Mouse (Mus musculus): ENCODE results near the gene Gdf15.

DNA sequence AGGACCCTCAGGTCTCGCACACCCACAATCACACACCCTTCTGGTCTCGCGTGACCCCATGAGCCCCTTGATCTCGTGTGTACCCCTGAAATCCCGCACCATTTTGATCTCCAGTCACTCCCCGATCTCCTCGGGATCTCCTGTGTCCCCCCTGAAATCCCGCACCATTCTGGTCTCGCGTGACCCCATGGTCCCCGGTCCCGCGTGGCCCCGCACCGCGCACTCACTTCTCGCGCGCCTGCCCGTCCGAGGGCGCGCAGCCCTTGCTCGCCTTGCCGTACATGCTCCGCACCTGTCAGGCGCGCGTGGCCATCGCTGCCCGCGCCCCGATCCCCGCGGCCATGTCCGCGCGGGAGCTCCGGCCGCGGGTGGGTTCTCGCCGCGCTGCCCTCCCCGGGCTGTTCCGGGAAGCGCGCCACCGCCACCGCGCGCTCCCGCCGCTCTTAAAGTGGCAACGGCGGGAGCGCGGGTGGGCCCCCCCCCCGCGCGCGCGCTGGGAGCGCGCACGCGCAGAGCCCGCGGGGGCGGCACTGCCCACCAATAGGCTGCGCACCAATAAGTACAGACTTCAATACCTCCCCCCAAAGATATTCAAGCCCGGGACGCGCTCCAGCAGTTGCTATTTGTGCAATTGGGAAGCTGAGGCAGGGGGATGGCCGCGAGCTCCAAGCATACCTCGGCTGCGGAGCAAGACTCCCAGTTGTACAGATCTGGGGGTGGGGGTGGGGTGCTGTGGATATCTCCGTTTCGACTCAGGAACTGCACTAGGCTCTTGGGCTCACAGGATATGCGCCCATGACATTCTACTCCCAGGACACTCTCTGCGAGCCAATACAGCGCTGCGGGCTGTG, 24.1 kb downstream of the Gdf15 start:
- no peak for TF ChIP-seq POLR2A (IDR thresholded peaks at IDR 0.05; ENCODE audit: extremely low read depth, insufficient read depth, low read length)
- TF ChIP-seq CTCF (IDR thresholded peaks at IDR 0.05; ENCODE audit: extremely low read depth, insufficient read depth, low read length) = no peak
